Mouse (Mus musculus): ENCODE data around the gene Chmp1a. TPM values are rescaled to one million over a fixed set of nuclear protein-coding genes. Genes with fewer than 3 reads are reported as not detected.

Chmp1a gene
- total RNA-seq, 2 experiments from 2014 or later, result 34.0 to 44.4 TPM

- no peak for ATAC-seq (replicated peaks; ENCODE audit: low FRiP score, low TSS enrichment, poor library complexity, severe bottlenecking)
Measured at GRCm38 (mm10) chr8:123185566-123186409, 26.8 kb downstream of the Chmp1a start, which contains the start of gene Dpep1. TSS of gene Dpep1 (plus strand) at chr8:123186242.

GRCm38 (mm10) chr8:123181391-123181790 lies 31.2 kb downstream of the Chmp1a start:
- no peak for ATAC-seq (replicated peaks; ENCODE audit: low FRiP score, low TSS enrichment, poor library complexity, severe bottlenecking)

DNA sequence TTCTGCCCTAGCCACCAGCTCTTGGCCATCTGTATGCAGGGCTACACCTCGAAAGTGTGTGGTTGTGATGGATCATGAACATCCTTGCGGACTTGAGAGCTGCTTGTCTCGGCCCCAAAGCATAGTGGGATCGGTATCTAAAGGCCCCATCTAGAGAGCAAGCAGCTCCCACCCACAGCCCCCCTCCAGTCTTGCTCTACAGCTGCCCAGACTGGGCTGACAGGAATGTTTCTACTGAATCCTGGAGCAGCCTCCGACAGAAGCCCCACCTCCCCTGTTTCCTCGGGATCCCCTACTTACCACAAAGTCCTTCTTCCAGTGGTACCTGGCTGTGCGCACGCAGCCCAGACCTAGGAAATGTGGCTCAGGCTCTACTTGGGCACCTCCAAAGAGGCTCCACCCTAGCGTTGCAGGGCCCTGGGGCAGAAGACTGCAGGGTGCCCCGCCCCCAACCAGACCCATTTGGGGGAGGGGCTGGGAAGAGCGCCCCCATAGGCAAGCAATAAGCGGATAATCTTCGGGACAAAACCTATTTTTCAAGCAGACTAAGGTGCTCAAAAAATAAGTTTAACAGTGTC lies 54.6 kb downstream of the Chmp1a start, which contains the start of gene Sult5a1:
Sult5a1 (minus strand) TSS at position 428 of the 578 bp plus-strand sequence.
- ATAC-seq (replicated peaks; ENCODE audit: low FRiP score, low TSS enrichment, poor library complexity, severe bottlenecking), result no peak

GRCm38 (mm10) chr8:123156070-123156773 lies 56.3 kb downstream of the Chmp1a start:
- peak; percentile 66 for ATAC-seq (replicated peaks; ENCODE audit: low FRiP score, low TSS enrichment, poor library complexity, severe bottlenecking)

DNA sequence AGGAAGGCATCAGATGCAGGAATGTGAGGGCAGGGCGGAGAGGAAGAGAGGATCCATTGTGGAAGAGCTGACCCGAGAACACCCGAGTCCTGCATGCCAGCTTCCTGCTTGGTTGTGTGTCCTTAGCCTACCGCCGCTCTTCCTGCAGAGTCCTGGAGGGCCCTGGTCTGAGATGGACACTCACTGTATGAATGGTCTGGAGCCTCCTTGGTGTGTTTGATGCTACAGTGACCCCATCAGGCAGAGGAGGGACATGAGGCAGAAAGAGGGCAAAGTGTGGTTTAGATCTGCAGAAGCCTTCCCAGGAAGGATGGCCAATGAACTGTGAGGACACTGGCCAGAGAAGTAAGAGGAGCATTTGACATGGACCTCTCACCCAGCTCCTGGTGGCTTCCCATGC lies 57.4 kb downstream of the Chmp1a start:
- no peak for ATAC-seq (replicated peaks; ENCODE audit: low FRiP score, low TSS enrichment, poor library complexity, severe bottlenecking)

Other genes with a start within 250 kb of the Chmp1a start
- gene Ankrd11, start 170.5 kb downstream of the Chmp1a start, total RNA-seq (2014; fragmentation: Nextera tagmentation), result 97.9 and 99.4 TPM in 2 replicates
- 57.1 and 57.3 TPM in 2 replicates for gene Ankrd11, start 170.5 kb downstream of the Chmp1a start, total RNA-seq (2017)
- 89.0 and 94.3 TPM in 2 replicates for gene Spg7, start 149.8 kb downstream of the Chmp1a start, total RNA-seq (2014; fragmentation: Nextera tagmentation)
- 60.1 and 68.2 TPM in 2 replicates for gene Spg7, start 149.8 kb downstream of the Chmp1a start, total RNA-seq (2017)
- gene Rpl13, start 110.4 kb downstream of the Chmp1a start, total RNA-seq (2014; fragmentation: Nextera tagmentation), result 2,414 and 2,637 TPM in 2 replicates
- 3,345 and 3,531 TPM in 2 replicates for gene Rpl13, start 110.4 kb downstream of the Chmp1a start, total RNA-seq (2017)
- gene Cpne7, start 95.4 kb downstream of the Chmp1a start, total RNA-seq (2014; fragmentation: Nextera tagmentation), result 1.5 and 2.3 TPM in 2 replicates
- 1.0 and 1.2 TPM in 2 replicates for gene Cpne7, start 95.4 kb downstream of the Chmp1a start, total RNA-seq (2017)
- gene Sult5a1, start 54.4 kb downstream of the Chmp1a start, total RNA-seq (2014; fragmentation: Nextera tagmentation), result not detected in 2 replicates
- not detected in 2 replicates for gene Sult5a1, start 54.4 kb downstream of the Chmp1a start, total RNA-seq (2017)
- gene Dpep1, start 26.5 kb downstream of the Chmp1a start, total RNA-seq (2014; fragmentation: Nextera tagmentation), result not detected in 2 replicates
- not detected in 2 replicates for gene Dpep1, start 26.5 kb downstream of the Chmp1a start, total RNA-seq (2017)
- gene Spata33, start 69 bp upstream of the Chmp1a start, total RNA-seq (2014; fragmentation: Nextera tagmentation), result 0.59 and 1.8 TPM in 2 replicates
- gene Spata33, start 69 bp upstream of the Chmp1a start, total RNA-seq (2017), result 0.66 and 1.1 TPM in 2 replicates
- 45.0 and 57.8 TPM in 2 replicates for gene Cdk10, start 12.1 kb upstream of the Chmp1a start, total RNA-seq (2014; fragmentation: Nextera tagmentation)
- 33.7 and 35.4 TPM in 2 replicates for gene Cdk10, start 12.1 kb upstream of the Chmp1a start, total RNA-seq (2017)
- 1.8 and 1.9 TPM in 2 replicates for gene Spata2l, start 23.5 kb upstream of the Chmp1a start, total RNA-seq (2014; fragmentation: Nextera tagmentation)
- 0.27 TPM in 1 of 2 replicates, not detected in the other for gene Spata2l, start 23.5 kb upstream of the Chmp1a start, total RNA-seq (2017)
- gene Zfp276, start 41.4 kb upstream of the Chmp1a start, total RNA-seq (2014; fragmentation: Nextera tagmentation), result 8.3 and 16.8 TPM in 2 replicates
- gene Zfp276, start 41.4 kb upstream of the Chmp1a start, total RNA-seq (2017), result 5.7 and 8.2 TPM in 2 replicates
- 12.1 and 17.5 TPM in 2 replicates for gene Vps9d1, start 41.6 kb upstream of the Chmp1a start, total RNA-seq (2014; fragmentation: Nextera tagmentation)
- gene Vps9d1, start 41.6 kb upstream of the Chmp1a start, total RNA-seq (2017), result 4.6 and 6.1 TPM in 2 replicates
- 88.7 and 92.5 TPM in 2 replicates for gene Fanca, start 105.8 kb upstream of the Chmp1a start, total RNA-seq (2014; fragmentation: Nextera tagmentation)
- gene Fanca, start 105.8 kb upstream of the Chmp1a start, total RNA-seq (2017), result 48.6 and 64.9 TPM in 2 replicates
- gene Spire2, start 120.0 kb upstream of the Chmp1a start, total RNA-seq (2014; fragmentation: Nextera tagmentation), result 4.3 and 5.9 TPM in 2 replicates
- 5.3 and 7.0 TPM in 2 replicates for gene Spire2, start 120.0 kb upstream of the Chmp1a start, total RNA-seq (2017)
- 140 and 145 TPM in 2 replicates for gene Tcf25, start 161.0 kb upstream of the Chmp1a start, total RNA-seq (2014; fragmentation: Nextera tagmentation)
- 104 and 227 TPM in 2 replicates for gene Tcf25, start 161.0 kb upstream of the Chmp1a start, total RNA-seq (2017)
- 0.92 and 1.7 TPM in 2 replicates for gene Mc1r, start 194.3 kb upstream of the Chmp1a start, total RNA-seq (2014; fragmentation: Nextera tagmentation)
- 0.91 TPM in 1 of 2 replicates, not detected in the other for gene Mc1r, start 194.3 kb upstream of the Chmp1a start, total RNA-seq (2017)
- 1.0 and 1.3 TPM in 2 replicates for gene Tubb3, start 198.7 kb upstream of the Chmp1a start, total RNA-seq (2014; fragmentation: Nextera tagmentation)
- gene Tubb3, start 198.7 kb upstream of the Chmp1a start, total RNA-seq (2017), result 0.19 TPM in 1 of 2 replicates, not detected in the other
- 60.6 and 61.1 TPM in 2 replicates for gene Def8, start 210.8 kb upstream of the Chmp1a start, total RNA-seq (2014; fragmentation: Nextera tagmentation)
- 33.5 and 45.9 TPM in 2 replicates for gene Def8, start 210.8 kb upstream of the Chmp1a start, total RNA-seq (2017)